Mouse (Mus musculus): ENCODE measurements around the gene Acvrl1. TPM values are rescaled to one million over a fixed set of nuclear protein-coding genes. Genes with fewer than 3 reads are reported as not detected.
A peak's percentile ranks its signal among the peaks of the same experiment; 100 is the strongest.

Gene Acvrl1
- polyA plus RNA-seq, 1 experiment from 2014 or later: 5.2 TPM

- 0 out of 2 replicates have a peak overlapping the region, but pooled peaks have one; percentile 7 for H3K27ac ChIP-seq
- H3K4me3 ChIP-seq: no peak overlapping the region
- H3K27me3 ChIP-seq (ENCODE audit: insufficient read depth, poor library complexity, severe bottlenecking): peaks cover 27% of the 10 kb centered on the region
- H3K4me1 ChIP-seq: peaks cover 36% of the 10 kb centered on the region
- DNase-seq (ENCODE audit: low spot score): no peak
- H3K9me3 ChIP-seq: no peaks in the 10 kb centered on the region
- WGBS: 57% methylated on average over 14 of the region's 14 CpGs
- H3K36me3 ChIP-seq: no peaks in the 10 kb centered on the region
Observed at GRCm38 (mm10) chr15:101118399-101119125, 9.8 kb upstream of the Acvrl1 start.

- peaks cover 35% of the 10 kb centered on the region for H3K27me3 ChIP-seq (ENCODE audit: insufficient read depth, poor library complexity, severe bottlenecking)
- no peaks in the 10 kb centered on the region for H3K36me3 ChIP-seq
- H3K4me1 ChIP-seq: peaks cover 36% of the 10 kb centered on the region
- H3K4me3 ChIP-seq: no peak overlapping the region
- DNase-seq (ENCODE audit: low spot score): no peak
- WGBS: 63% methylated on average over 9 of the region's 9 CpGs
- H3K27ac ChIP-seq: no peak overlapping the region
- no peaks in the 10 kb centered on the region for H3K9me3 ChIP-seq
Observed at GRCm38 (mm10) chr15:101121411-101122289, 6.7 kb upstream of the Acvrl1 start.

- Histone ChIP-seq H3K4me1 (peaks cover 39% of the 10 kb centered on the region), H3K9me3 (no peaks in the 10 kb centered on the region), H3K36me3 (no peaks in the 10 kb centered on the region), H3K4me3 (no peak overlapping the region), H3K27ac (no peak overlapping the region), H3K27me3 (ENCODE audit: insufficient read depth, poor library complexity, severe bottlenecking) (peaks cover 39% of the 10 kb centered on the region)
- no peak for DNase-seq (ENCODE audit: low spot score)
- 27% methylated on average over 2 of the region's 2 CpGs for WGBS
Observed at GRCm38 (mm10) chr15:101122290-101122589, 6.1 kb upstream of the Acvrl1 start.

GRCm38 (mm10) chr15:101123202-101123601 lies 5.1 kb upstream of the Acvrl1 start:
- peak overlapping the region; percentile 17; the same call in 1 of the 2 replicates for H3K27ac ChIP-seq
- H3K9me3 ChIP-seq: no peaks in the 10 kb centered on the region
- H3K4me1 ChIP-seq: peaks cover 42% of the 10 kb centered on the region
- H3K36me3 ChIP-seq: no peaks in the 10 kb centered on the region
- H3K4me3 ChIP-seq: no peak overlapping the region
- 54% methylated on average over 4 of the region's 4 CpGs for WGBS
- DNase-seq (ENCODE audit: low spot score): no peak
- H3K27me3 ChIP-seq (ENCODE audit: insufficient read depth, poor library complexity, severe bottlenecking): peaks cover 49% of the 10 kb centered on the region

GRCm38 (mm10) chr15:101125561-101125960 lies 2.8 kb upstream of the Acvrl1 start:
- peaks cover 57% of the 10 kb centered on the region for H3K27me3 ChIP-seq (ENCODE audit: insufficient read depth, poor library complexity, severe bottlenecking)
- peaks cover 43% of the 10 kb centered on the region for H3K4me1 ChIP-seq
- no peak overlapping the region for H3K4me3 ChIP-seq
- no peak for DNase-seq (ENCODE audit: low spot score)
- no peaks in the 10 kb centered on the region for H3K36me3 ChIP-seq
- H3K27ac ChIP-seq: no peak overlapping the region
- 84% methylated on average over 6 of the region's 6 CpGs for WGBS
- no peaks in the 10 kb centered on the region for H3K9me3 ChIP-seq

GRCm38 (mm10) chr15:101126876-101127544 lies 1.3 kb upstream of the Acvrl1 start:
- Histone ChIP-seq H3K27ac (no peak overlapping the region), H3K4me3 (no peak overlapping the region), H3K27me3 (ENCODE audit: insufficient read depth, poor library complexity, severe bottlenecking) (peaks cover 65% of the 10 kb centered on the region), H3K4me1 (peaks cover 47% of the 10 kb centered on the region), H3K36me3 (no peaks in the 10 kb centered on the region), H3K9me3 (no peaks in the 10 kb centered on the region)
- 69% methylated on average over 12 of the region's 12 CpGs for WGBS
- DNase-seq (ENCODE audit: low spot score): peak; percentile 69

- DNase-seq (ENCODE audit: low spot score): peak; percentile 73
- no peaks in the 10 kb centered on the region for H3K36me3 ChIP-seq
- peak overlapping the region; percentile 83; the same call in 1 of the 2 replicates for H3K27ac ChIP-seq
- H3K27me3 ChIP-seq (ENCODE audit: insufficient read depth, poor library complexity, severe bottlenecking): peaks cover 74% of the 10 kb centered on the region
- WGBS: 9% methylated on average over 5 of the region's 5 CpGs
- peak overlapping the region; percentile 61 for H3K4me3 ChIP-seq
- no peaks in the 10 kb centered on the region for H3K9me3 ChIP-seq
- peaks cover 56% of the 10 kb centered on the region for H3K4me1 ChIP-seq
Observed at GRCm38 (mm10) chr15:101129412-101129811, 1.1 kb downstream of the Acvrl1 start.

GRCm38 (mm10) chr15:101131498-101131897 lies 3.2 kb downstream of the Acvrl1 start:
- Histone ChIP-seq H3K27ac (0 out of 2 replicates have a peak overlapping the region, but pooled peaks have one; percentile 22), H3K4me1 (peaks cover 74% of the 10 kb centered on the region), H3K9me3 (no peaks in the 10 kb centered on the region), H3K36me3 (no peaks in the 10 kb centered on the region), H3K4me3 (peak overlapping the region; percentile 8; the same call in 1 of the 2 replicates), H3K27me3 (ENCODE audit: insufficient read depth, poor library complexity, severe bottlenecking) (peaks cover 67% of the 10 kb centered on the region)
- no peak for DNase-seq (ENCODE audit: low spot score)
- WGBS: 17% methylated on average over 11 of the region's 11 CpGs

- no peaks in the 10 kb centered on the region for H3K9me3 ChIP-seq
- H3K4me1 ChIP-seq: peaks cover 73% of the 10 kb centered on the region
- H3K27me3 ChIP-seq (ENCODE audit: insufficient read depth, poor library complexity, severe bottlenecking): peaks cover 65% of the 10 kb centered on the region
- H3K36me3 ChIP-seq: no peaks in the 10 kb centered on the region
- 50% methylated on average over 6 of the region's 6 CpGs for WGBS
- H3K4me3 ChIP-seq: peak overlapping the region; percentile 8; the same call in 1 of the 2 replicates
- no peak for DNase-seq (ENCODE audit: low spot score)
- 0 out of 2 replicates have a peak overlapping the region, but pooled peaks have one; percentile 22 for H3K27ac ChIP-seq
Observed at GRCm38 (mm10) chr15:101132041-101132440, 3.7 kb downstream of the Acvrl1 start.

GRCm38 (mm10) chr15:101132761-101133160 lies 4.4 kb downstream of the Acvrl1 start:
- no peak for DNase-seq (ENCODE audit: low spot score)
- WGBS: 57% methylated on average over 6 of the region's 6 CpGs
- H3K27ac ChIP-seq: peak overlapping the region; percentile 59

GRCm38 (mm10) chr15:101133993-101134704 lies 5.8 kb downstream of the Acvrl1 start:
- 20% methylated on average over 15 of the region's 15 CpGs for WGBS
- H3K27me3 ChIP-seq (ENCODE audit: insufficient read depth, poor library complexity, severe bottlenecking): peaks cover 50% of the 10 kb centered on the region
- peak overlapping the region; percentile 33 for H3K4me3 ChIP-seq

More at GRCm38 (mm10) chr15:101132761-101133160, 4.4 kb downstream of the Acvrl1 start:
- Histone ChIP-seq H3K4me1 (peaks cover 75% of the 10 kb centered on the region), H3K4me3 (no peak overlapping the region), H3K36me3 (0 out of 2 replicates have a peak, but pooled peaks cover 4% of the 10 kb centered on the region), H3K9me3 (no peaks in the 10 kb centered on the region), H3K27me3 (ENCODE audit: insufficient read depth, poor library complexity, severe bottlenecking) (peaks cover 64% of the 10 kb centered on the region)

GRCm38 (mm10) chr15:101135405-101135804 lies 7.1 kb downstream of the Acvrl1 start:
- DNase-seq (ENCODE audit: low spot score): no peak
- peaks cover 76% of the 10 kb centered on the region for H3K4me1 ChIP-seq
- 52% methylated on average over 8 of the region's 8 CpGs for WGBS
- peak overlapping the region; percentile 18; the same call in 1 of the 2 replicates for H3K4me3 ChIP-seq
- peak overlapping the region; percentile 59; the same call in 1 of the 2 replicates for H3K27ac ChIP-seq
- 0 out of 2 replicates have a peak, but pooled peaks cover 4% of the 10 kb centered on the region for H3K36me3 ChIP-seq
- peaks cover 37% of the 10 kb centered on the region for H3K27me3 ChIP-seq (ENCODE audit: insufficient read depth, poor library complexity, severe bottlenecking)
- no peaks in the 10 kb centered on the region for H3K9me3 ChIP-seq

More at GRCm38 (mm10) chr15:101133993-101134704, 5.8 kb downstream of the Acvrl1 start:
- H3K4me1 ChIP-seq: peaks cover 71% of the 10 kb centered on the region
- H3K9me3 ChIP-seq: no peaks in the 10 kb centered on the region
- DNase-seq (ENCODE audit: low spot score): no peak
- 0 out of 2 replicates have a peak, but pooled peaks cover 4% of the 10 kb centered on the region for H3K36me3 ChIP-seq
- H3K27ac ChIP-seq: peak overlapping the region; percentile 59

Measured in heart, embryonic 10.5 days (tissue).